Mouse (Mus musculus): ENCODE results near the gene Hoga1.

Gene Hoga1

DNA sequence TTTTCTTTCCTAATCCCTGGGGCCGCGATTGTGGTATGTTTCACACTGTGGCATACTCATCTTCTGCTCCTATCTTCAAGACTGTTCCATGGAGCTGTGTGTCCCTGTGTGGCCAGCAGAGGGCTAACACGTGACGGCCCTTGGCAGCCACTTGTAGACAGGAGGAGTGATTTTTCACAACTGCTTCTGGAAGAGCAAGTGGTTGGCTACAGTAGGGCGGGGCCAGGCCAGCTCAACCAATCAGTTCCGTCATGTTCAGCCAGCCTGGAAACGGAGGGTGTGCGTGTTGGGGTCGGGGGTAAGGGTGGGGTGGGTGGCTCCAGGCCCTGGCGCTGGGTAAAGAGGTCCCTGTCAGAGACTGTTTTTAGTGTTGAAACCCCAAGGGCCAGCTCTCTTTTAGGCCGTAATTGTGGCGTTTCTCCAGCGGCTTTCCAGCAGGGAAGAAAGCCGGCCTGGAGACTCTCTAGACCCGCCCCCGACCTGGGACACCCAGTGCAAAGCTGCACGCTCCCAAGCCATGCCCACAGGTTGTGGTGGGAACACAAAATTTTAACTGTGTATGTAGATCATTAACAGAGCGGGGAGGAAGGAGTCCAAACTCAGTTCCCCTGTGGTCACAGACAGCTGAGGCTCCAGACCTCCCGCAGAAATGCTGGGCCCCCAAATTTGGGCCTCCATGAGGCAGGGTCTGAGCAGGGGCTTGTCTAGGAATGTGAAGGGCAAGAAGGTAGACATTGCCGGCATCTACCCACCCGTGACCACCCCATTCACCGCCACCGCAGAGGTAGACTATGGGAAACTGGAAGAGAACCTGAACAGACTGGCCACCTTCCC is at the start of gene Hoga1:
TSS of gene Hoga1 (plus strand) at position 342 of the 834 bp plus-strand sequence.
- peak; percentile 82 for DNase-seq (ENCODE audit: low read depth, low spot score)

DNA sequence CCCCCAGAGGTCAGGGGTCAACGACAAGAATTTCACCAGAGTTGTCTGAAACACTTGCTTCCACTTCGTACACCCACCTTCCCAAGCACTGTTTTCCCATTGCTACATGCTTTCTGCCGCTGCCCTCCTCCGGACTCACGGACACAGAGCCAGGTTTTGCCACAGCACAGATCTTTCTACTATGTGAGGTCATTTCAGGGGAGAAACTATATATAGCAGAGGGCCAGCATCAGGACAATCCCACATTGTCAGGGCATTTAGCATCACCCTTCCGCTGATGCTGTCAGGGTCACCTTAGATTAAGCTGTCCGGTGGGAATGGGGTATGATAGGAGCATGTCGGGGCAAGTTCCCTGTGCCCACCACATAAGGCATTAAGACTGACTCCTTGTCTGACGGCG is 48.3 kb upstream of the Hoga1 start:
- no peak for DNase-seq (ENCODE audit: low read depth, low spot score)

DNA sequence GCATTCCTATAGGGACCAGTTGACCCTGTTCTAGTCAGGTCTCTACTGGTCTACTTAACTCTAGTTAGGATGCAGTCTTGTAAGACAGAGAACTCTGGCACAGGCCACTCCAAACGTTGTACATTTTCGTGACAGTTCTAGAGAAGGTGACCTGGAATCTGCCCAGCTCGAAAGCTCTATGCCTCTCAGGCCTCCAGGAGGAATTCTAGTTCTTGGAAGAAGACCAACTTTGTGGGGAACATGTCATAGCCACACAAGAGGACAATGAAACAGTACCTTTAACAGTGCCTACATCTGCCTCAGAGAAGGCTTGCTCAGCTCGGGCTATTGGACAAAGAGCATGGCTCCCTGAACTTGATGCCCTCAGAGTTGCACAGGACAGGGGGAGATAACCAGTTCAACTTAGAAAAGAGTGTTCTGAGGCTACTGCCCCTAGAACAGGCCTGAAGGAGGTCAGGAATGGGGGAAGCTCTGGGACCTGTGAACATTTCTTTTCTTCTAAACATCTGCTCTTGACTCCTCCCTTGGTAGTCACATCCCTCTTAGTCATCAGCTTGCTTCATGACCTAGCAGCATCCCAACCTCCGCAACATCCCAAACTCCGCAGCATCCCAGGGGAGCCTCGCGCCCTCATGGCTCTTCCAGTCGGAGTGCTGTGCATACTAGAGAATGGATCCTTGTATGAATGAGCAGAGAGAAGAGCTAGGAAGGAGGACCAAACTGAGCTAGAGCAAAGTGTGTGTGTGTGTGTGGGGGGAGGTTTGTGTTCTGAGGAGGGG is 46.5 kb upstream of the Hoga1 start:
- DNase-seq (ENCODE audit: low read depth, low spot score), result peak; percentile 83

DNA sequence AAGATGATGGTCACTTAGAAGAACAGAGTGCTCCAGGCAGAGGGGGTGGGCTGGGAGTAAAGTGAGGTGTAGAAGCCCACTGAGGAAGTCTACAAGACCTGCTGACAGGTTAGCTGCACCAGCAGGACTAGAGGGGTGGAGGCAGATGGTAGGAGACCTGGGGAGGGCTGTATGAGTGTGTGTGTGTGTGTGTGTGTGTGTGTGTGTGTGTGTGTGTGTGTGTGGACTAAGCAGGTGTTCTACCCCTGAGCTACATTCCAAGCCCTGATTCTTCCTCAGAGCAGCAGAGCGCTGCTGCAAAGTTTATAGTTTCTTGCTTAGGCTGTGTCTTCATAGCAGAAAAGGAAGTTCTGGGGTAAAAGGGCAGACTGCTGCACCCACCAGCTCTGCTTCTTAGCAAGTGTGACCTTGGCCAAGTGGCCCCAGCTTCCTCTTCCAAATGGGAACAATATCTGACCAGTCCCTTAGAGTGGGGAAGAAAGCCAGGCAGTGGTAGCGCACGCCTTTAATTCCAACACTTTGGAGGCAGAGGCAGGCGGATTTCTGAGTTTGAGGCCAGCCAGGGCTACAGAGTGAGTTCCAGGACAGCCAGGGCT is 45.6 kb upstream of the Hoga1 start:
- no peak for DNase-seq (ENCODE audit: low read depth, low spot score)

DNA sequence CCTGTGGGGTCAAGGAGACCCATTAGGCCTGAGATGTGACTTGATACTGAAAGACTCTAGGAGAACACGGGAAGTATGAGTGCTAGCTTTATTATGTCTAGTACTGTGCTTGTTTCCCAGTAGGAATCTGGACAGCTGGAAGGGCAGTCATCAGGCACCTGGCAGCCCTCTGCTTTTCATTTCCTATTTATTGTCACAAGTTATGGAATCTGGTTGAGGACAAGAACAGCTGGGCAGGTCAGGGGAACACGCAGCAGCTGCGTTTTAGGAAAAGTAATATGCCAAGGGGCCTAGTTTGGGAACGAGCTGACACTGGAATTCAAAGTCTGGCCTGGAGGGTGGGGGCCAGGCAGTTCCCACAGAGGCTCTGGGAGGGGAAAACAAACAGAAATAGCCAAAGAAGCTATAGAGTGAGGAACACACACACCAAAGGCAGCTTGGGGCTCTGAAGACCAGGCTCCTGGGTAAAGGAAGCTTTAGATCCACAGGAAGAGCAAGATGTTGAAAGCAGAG is 44.9 kb upstream of the Hoga1 start:
- no peak for DNase-seq (ENCODE audit: low read depth, low spot score)

DNA sequence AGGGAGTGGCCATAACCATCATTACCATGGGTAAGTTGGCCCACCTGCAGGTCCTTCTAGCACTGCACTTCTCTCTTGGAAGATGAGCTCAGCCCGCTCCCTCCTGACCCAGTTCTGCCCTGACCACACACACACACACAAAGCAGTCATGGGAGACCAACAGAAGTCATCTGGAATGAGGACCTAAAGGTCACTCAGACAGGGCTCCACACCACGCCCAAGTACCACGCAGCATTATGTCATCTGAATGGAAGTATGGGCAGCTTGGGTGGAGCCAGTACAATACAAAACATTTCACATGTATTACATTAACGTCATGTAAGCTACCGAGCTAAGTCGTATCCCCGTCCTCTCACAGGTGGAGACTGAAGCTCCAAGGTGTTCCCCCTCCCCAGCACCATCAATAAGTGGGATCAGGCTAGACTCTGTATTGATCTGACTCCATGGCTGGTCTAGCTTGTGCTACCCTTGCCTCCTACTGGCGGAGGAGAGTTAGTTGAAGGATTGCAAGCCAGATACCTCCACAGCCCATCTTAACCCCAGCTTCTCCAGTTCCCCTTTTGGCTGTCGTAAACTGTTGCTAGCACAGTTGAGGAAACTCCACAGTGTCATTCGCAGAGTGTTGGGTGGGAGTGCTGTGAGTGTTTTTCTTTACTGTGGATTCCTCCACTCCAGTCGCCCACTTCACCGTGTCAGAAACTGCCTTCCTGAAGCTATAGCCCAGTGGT is 44.0 kb upstream of the Hoga1 start:
- DNase-seq (ENCODE audit: low read depth, low spot score), result no peak

DNA sequence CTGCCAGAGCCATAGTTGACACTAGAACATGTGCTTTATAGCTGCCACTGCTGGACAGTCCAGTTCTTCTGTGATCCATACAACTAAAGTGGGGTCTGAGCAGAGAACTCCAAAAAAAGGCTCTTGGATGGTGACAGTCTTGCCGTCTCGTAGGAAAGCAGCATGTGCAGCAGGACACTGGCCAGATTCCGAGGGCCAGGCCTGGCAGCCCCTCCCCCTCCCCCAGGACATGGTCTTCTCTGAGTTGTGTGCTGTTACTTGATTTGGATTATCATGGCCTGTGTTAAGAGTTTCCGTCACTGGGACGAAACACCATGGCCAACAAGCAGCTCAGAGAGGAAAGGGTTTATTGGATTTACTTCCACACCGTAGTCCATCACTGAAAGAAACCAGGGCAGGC is 41.2 kb upstream of the Hoga1 start:
- DNase-seq (ENCODE audit: low read depth, low spot score), result no peak

DNA sequence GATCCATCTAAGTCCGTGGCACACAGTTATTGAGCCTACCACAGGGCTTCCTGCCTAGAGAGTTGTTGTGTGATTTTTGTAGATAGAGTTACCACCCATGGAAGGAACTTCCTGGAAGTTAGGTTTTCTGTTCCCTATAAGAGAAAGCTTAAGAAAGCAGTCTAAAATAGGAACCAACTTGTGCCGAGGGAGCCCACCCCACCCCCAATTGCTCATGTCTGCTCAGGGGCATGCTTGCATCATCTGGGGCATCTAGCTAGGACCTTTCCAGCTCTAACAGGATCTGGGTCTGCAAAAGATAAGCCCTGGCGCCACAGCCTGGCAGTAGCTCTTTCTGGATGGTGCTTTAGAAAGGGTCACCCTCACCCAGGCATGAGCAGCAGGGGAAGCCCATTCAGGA is 39.8 kb upstream of the Hoga1 start:
- DNase-seq (ENCODE audit: low read depth, low spot score), result no peak

DNA sequence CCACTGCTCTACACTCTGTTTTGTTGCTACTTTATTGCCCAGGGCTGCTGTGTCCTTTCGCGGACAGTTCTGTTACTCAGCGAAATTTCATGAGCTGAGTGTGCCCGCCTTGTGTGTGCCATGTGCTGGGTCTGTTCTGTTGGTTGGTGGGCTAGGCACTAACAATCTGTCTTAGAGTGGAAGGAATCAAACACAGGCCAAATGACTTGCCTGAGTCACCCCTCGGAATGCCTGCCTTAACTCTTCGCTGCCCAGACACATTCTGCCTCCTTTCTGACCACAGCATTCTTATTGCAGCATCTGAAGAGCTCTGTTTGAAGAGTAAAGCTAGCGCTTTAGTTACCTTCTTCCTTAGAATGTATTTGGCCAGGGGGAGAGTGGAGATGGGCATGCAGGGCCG is 38.8 kb upstream of the Hoga1 start:
- DNase-seq (ENCODE audit: low read depth, low spot score), result peak; percentile 68

DNA sequence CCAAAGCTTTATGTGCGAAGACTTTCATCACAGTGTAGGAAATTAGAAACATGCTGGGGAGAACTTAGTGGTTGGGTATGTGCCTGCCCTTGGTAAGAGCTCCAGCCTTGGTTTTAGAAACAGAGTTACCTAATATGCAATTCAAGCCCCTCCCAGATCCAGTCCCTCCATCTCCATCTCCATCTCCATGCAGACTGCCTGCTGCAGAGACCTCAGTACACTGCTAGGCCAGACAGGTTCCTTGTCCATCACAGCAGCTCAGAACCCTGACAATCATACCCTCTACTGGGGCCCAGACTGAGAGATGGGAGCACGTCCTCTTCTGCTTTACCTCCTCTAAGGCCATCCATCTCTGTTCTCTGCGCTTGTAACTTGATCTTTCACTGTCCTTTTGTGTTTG is 36.8 kb upstream of the Hoga1 start:
- DNase-seq (ENCODE audit: low read depth, low spot score), result peak; percentile 52

DNA sequence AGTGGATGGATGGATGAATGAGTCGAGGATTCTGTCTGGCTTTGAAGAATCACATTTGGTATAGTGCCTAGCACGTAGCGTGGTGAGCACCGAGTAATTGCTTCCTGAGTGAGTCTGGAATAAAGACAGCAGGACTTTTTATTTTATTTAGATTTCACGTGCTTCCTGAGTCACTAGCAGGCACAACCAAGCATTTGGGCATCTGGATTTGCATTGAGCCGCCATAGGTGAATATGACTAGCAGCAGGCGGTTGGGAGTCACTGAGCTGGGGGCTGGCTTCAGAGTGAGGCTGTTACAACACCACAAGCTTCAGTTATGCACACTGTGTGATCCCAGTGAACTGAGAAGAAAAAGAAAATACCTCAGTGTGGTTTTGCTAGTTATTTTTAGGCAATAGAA is 36.3 kb upstream of the Hoga1 start:
- peak; percentile 55 for DNase-seq (ENCODE audit: low read depth, low spot score)

DNA sequence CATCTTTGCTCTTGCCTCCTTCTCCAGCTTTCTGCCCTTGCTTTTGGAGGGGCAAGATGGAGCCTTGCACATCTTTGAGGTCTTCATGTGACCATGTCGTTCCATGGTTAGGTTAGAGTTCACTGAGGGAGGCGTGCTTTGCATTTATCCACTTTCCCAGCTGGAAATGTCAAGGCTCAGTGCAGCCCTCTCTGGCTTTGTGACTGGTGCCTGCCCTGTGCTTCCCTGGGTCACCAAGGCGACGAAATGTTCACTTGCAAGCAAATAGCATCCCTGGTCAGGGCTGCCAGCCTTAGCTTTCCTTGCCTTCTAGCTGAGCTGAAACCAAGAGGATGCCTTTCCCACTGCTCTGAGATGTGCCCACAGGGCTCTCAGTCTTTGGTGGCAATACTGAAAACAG is 35.0 kb upstream of the Hoga1 start:
- DNase-seq (ENCODE audit: low read depth, low spot score), result no peak

DNA sequence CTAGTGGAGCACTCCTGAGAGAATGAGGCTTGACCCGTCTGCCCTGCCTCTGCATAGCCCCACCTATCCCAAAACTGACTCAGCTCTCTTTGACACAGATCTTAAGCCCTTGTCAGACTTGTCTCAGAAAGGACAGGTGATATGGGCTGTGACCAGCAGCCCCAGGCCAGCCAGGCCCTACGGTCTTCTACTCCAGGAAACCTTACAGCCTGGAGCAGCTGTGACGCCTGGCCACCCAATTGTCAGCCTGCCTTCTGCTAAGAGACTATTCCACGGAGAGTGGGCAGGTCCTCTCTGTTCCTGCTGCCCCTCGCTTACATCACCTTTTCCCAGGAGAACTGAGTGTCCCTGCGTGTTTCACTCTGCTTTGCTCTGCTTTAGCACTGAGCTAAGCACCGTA is 34.3 kb upstream of the Hoga1 start:
- no peak for DNase-seq (ENCODE audit: low read depth, low spot score)

DNA sequence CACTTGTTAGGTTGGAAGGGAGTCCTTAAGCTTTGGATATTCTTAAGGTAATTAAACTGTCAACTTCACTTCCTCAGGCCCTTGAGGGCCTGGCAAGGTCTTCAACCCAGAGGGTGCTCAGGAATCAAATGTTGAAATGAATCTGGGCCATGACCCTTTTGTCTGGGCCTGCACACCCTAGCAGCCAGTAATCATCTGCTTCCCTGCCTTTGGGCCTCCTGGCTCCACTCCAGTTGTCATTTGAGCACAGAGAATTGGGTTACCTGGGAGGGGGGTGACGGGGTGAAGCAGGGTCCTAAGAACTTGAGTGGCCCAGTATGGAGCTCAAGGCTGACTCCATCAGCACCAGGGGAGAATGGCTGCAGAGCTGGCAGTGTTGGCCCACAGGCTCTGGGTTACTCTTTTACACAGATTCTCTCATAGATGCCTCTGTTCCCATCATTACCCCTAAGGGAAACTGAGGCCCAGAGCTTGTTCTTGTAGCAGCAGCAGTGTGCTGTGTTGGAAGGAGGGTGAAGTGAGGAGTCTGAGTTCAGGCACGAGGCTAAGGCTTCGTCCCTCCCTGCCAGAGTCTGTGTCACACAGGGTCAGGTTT is 31.1 kb upstream of the Hoga1 start:
- no peak for DNase-seq (ENCODE audit: low read depth, low spot score)

DNA sequence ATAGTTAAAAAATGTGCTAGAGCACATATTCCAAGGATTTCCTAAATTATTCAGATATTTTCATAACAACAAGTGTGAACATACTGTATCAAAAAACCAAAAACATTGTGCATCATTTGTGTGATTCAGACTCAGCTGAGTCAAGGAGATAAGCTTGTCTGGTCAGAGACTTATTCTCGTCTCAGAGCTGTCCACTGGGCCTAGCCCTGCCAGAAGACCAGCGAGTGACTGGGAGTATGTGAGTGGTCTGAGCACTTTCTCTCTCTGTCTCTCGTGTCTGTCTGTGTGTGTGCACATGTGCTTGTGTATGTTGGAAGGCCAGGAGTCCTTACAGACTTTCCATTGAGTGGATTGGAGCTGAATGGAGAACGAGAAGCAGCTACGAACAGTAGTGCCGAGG is 30.4 kb upstream of the Hoga1 start:
- peak; percentile 56 for DNase-seq (ENCODE audit: low read depth, low spot score)

DNA sequence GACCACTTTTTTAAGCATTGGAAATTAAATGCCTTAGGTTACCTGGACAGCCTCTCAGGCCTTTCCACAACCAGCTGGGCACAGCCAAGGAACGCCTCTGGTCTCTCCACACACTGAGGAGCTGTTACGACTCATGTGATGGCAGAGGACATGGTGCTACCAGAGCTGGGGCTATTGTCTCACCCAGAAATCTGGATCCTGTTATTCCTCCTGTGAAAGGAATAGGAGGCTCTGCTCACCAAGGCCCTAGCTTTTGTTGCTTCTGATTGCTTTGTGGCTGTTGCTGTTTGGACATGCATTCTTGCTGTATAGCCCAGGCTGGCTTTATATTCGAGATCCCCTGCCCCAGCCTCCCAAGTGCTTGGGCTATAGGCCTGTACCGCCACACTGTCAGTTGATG is 29.2 kb upstream of the Hoga1 start:
- DNase-seq (ENCODE audit: low read depth, low spot score), result peak; percentile 77

DNA sequence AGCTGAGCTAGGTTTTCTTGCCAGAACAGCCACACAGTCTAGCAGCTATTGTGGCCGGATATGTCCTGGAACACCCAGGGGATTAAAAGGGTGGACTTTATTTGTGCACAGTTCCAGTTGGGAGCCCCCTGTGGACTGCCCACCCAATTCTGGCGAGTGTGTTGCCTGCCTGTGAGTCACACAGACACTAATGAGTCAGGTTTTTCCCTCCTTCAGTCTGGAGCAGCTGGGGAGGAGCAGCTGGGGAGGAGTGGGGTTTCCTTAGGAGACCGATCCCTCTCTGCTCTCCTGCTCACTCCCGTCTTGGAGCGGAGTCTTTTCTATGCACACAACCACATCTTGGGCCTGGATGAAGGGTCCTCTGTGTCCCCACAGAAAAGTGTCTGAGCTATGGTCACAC is 28.6 kb upstream of the Hoga1 start:
- DNase-seq (ENCODE audit: low read depth, low spot score), result peak; percentile 90

DNA sequence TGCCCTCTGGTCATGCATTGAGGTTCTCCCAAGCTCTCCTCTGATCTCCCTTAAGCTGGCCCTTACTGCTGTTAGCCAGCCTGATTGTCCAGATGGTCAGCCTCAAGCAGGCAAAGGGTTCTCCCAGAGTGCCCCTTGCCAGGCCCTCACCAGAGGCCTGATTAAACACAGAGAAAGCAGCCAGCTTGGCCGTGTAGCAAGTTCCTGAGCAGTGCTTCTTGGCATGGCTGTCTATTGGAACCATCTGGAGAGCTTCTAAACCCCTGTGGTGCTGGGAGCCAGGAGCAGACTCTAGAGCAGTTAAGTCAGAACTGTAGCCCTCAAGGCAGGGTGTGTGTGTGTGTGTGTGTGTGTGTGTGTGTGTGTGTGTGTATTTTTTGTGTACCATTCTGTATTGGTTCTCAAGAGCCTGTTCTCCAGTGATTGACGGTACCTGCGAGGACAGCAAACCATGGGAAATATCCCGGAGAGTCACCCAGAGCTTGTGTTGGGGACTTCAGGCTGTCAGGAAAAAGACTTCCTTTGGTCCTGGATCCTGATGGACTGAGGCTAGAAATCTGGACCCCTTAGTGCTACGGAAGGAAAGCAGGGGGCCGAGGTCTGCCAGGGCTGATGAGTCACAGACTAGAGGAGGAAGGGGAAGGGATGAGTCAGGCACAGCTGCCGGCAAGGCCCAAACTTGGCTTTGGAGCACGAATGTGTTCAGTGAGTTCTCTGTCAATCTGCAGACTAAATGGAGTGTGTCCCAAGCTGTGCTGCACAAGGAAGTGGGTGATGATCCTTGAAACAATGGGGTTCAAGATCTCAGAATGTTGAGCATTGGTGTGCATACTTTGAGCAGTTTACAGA is 27.8 kb upstream of the Hoga1 start:
- DNase-seq (ENCODE audit: low read depth, low spot score), result peak; percentile 98

DNA sequence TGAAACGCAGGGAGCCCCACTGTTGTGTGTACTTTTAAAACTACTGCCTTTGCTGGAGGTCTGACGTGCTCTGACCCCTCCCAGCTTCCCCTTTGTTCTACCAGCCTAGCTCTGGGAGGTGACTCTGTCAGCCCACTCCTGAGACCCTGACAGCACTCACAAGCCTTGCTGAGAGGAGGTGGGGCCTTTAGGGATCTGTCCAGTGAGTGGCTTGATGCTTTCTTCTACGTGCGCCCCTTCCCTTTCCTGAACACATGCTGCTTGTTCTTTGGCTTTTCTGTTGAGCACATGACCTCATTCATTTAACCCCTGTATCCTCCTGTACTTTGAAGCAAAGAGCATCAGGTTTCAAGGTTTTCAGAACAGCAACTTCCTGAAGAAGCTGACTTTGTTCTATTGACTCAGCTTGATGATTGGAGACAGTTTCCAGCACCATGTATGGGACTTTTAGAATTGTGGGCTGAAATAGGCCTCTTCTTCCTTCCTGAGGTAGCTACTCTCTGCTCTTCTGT is 26.3 kb upstream of the Hoga1 start:
- DNase-seq (ENCODE audit: low read depth, low spot score), result peak; percentile 54

Measured in 3T3-L1 (cell line).